Mouse (Mus musculus) E14TG2a.4 (cell line): Measurements from ENCODE around the gene 9330182L06Rik.
A peak's percentile ranks its signal among the peaks of the same experiment; 100 is the strongest.

Experiments used
- H3K27me3 ChIP-seq: 2 replicates; pipeline ENCODE4 v1.6.1; 2014; ENCODE audit warnings: low read length, control low read depth; ENCODE audit not compliant: insufficient read depth
- H3K36me3 ChIP-seq: 2 replicates; pipeline ENCODE4 v1.6.1; 2014; ENCODE audit warnings: low read length, control low read depth; ENCODE audit not compliant: insufficient read depth
- H3K4me1 ChIP-seq: replicated peaks from 2 replicates; pipeline ENCODE4 v1.6.1; 2014; ENCODE audit warnings: low read depth, low read length, control low read depth
- H3K4me3 ChIP-seq: replicated peaks from 2 replicates; pipeline ENCODE4 v1.5.1; 2014; ENCODE audit warnings: mild to moderate bottlenecking, low read length
- H3K9me3 ChIP-seq: 2 replicates; pipeline ENCODE4 v1.6.1; 2014; ENCODE audit warnings: low read length, control low read depth
- CTCF ChIP-seq: conservative IDR thresholded peaks from 2 replicates; pipeline ENCODE4 v1.5.1; 2014; ENCODE audit warnings: low read length
- NANOG ChIP-seq: IDR thresholded peaks from 2 replicates; pipeline ENCODE4 v1.6.1; 2014; ENCODE audit warnings: borderline replicate concordance, low read length, mixed read lengths
- POU5F1 ChIP-seq: IDR thresholded peaks from 2 replicates; pipeline ENCODE4 v1.6.1; 2014; ENCODE audit warnings: low read length, borderline replicate concordance

Gene 9330182L06Rik

GRCm38 (mm10) chr5:9389968-9390367, 124.0 kb downstream of the 9330182L06Rik start:
- no peak overlapping the region for H3K4me3 ChIP-seq
- H3K4me1 ChIP-seq: no peaks in the 10 kb centered on the region
- no peaks in the 10 kb centered on the region for H3K36me3 ChIP-seq
- H3K27me3 ChIP-seq: no peaks in the 10 kb centered on the region
- peaks cover 5% of the 10 kb centered on the region; the same call in 1 of the 2 replicates for H3K9me3 ChIP-seq
- TF ChIP-seq CTCF: no peak
- TF ChIP-seq NANOG: no peak
- no peak for TF ChIP-seq POU5F1

DNA sequence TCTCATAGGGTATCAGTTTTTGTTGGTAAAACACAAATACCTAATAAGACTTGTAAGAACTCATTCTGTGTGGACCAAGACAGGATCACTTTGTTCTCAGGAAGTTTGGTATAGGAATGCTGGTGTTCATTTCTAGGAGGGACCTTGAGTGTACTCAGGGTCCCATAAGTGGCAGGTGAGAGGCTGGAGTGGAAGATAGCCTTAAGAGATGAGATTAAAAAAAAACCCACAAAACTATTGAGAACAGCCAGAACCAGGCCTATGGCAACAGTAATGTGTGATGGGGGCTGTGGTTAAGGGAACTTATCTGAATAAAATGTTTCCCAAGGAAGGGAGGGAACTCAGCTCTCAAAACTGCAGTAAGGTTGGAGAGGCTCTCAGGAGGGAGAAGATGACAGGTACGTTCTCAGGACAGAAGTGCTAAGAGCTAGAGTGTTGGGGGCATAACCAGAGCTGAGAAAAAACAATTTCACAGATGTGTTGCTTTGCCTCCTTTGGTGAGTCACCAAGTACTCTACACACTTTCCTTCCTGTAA, 126.0 kb downstream of the 9330182L06Rik start:
- TF ChIP-seq CTCF (no peak), POU5F1 (no peak), NANOG (no peak)

DNA sequence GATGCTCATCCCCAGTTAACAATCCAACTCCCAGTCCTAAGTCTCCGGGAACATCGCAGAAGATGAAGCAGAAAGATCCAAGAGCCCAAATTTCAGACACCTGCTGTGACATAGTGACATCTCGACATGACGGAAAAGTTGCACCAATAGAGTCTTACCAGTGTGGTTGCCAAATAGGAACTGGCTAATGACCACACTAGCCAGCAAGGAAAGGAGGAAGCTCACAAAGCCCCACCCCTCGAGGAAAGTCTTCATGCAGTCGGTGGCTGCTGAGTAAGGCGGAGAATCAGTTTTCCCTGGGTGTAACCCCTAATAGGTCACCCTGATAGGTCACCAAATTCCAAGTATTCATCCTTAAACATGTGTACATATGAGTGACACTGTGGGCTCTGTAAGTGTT, 151.2 kb downstream of the 9330182L06Rik start:
- H3K4me3 ChIP-seq: no peak overlapping the region
- TF ChIP-seq POU5F1: no peak
- no peak for TF ChIP-seq CTCF
- TF ChIP-seq NANOG: no peak
- H3K9me3 ChIP-seq: no peaks in the 10 kb centered on the region
- no peaks in the 10 kb centered on the region for H3K27me3 ChIP-seq
- no peaks in the 10 kb centered on the region for H3K4me1 ChIP-seq
- H3K36me3 ChIP-seq: no peaks in the 10 kb centered on the region

More for the DNA sequence above, 126.0 kb downstream of the 9330182L06Rik start:
- Histone ChIP-seq H3K9me3 (peaks cover 5% of the 10 kb centered on the region; the same call in 1 of the 2 replicates), H3K4me3 (no peak overlapping the region), H3K36me3 (no peaks in the 10 kb centered on the region), H3K4me1 (no peaks in the 10 kb centered on the region), H3K27me3 (no peaks in the 10 kb centered on the region)

DNA sequence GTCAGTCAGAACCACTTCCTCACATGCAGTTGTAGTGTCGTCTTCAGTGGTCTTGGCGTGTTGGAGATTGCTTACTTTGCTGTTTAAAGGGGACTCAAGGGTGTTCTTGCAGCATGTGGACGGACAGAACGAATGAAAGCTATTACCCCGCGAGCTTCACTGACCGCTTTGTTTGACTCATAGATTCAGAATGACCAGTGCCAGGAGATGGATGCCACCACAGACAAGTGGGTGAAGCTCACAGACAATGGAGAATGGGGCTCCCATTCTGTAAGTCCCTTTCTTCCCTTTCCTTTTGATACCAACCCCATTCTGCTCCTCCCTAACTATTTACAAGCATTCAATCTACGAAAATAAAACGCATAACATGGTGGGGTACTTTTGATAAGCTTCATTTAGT, 151.9 kb downstream of the 9330182L06Rik start:
- Histone ChIP-seq H3K36me3 (no peaks in the 10 kb centered on the region), H3K4me1 (no peaks in the 10 kb centered on the region), H3K9me3 (no peaks in the 10 kb centered on the region), H3K4me3 (no peak overlapping the region), H3K27me3 (no peaks in the 10 kb centered on the region)
- TF ChIP-seq NANOG (no peak), POU5F1 (no peak)

DNA sequence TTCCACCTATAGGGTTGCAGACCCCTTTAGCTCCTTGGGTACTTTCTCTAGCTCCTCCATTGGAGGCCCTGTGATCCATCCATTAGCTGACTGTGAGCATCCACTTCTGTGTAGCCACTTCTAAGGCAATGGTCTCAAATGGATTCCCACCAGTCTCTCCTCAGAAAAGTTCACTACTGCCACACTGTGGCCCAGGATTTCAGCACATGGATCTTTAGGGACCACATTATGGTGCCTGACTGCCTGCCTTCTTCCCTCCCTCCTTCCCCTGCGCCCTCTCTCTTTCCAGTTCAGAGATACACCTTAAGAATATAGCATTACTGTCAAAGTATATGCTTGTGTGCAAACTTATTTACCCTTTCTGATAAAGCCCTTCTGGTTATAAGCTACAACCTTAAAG, 154.0 kb downstream of the 9330182L06Rik start:
- Histone ChIP-seq H3K36me3 (no peaks in the 10 kb centered on the region), H3K27me3 (no peaks in the 10 kb centered on the region), H3K4me1 (no peaks in the 10 kb centered on the region), H3K9me3 (no peaks in the 10 kb centered on the region), H3K4me3 (no peak overlapping the region)
- TF ChIP-seq CTCF (no peak; the same call in 1 of the 2 replicates), NANOG (no peak), POU5F1 (no peak)

- TF ChIP-seq NANOG (no peak), POU5F1 (no peak), CTCF (no peak)
- Histone ChIP-seq H3K4me1 (no peaks in the 10 kb centered on the region), H3K36me3 (no peaks in the 10 kb centered on the region), H3K4me3 (no peak overlapping the region), H3K9me3 (no peaks in the 10 kb centered on the region), H3K27me3 (no peaks in the 10 kb centered on the region)
Observed at GRCm38 (mm10) chr5:9424464-9424863, 158.5 kb downstream of the 9330182L06Rik start.

GRCm38 (mm10) chr5:9427165-9427564, 161.2 kb downstream of the 9330182L06Rik start:
- no peaks in the 10 kb centered on the region for H3K36me3 ChIP-seq
- H3K27me3 ChIP-seq: no peaks in the 10 kb centered on the region
- no peaks in the 10 kb centered on the region for H3K9me3 ChIP-seq
- H3K4me1 ChIP-seq: no peaks in the 10 kb centered on the region
- TF ChIP-seq CTCF: no peak
- TF ChIP-seq NANOG: no peak
- TF ChIP-seq POU5F1: no peak
- H3K4me3 ChIP-seq: no peak overlapping the region

DNA sequence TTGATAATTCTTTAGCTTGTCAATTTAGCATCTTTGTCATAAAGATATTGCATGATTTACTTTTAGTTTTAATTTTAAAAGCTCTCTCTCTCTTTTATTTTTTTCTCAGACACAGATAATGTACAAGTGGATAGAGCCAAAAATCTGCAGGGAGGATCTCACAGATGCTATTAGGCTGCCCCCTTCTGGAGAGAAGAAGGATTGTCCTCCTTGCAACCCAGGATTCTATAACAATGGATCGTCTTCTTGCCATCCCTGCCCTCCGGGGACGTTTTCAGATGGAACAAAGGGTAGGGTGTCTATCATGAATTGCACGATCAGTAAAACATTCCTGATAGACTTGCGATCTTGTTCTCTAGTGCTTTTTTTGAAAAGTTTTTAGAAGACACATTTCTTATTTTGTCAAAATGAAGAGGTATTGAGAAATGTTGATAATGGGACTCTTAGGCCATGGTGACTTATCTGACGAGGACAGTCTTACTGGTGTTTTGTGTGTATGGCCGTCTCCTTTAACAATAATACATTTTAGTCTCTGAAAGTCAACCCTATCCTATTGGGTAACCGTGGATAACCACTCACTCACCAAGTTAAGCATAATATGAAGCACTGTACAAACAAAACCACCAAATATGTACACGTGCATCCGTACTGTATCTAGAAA, 161.8 kb downstream of the 9330182L06Rik start:
- no peak overlapping the region for H3K4me3 ChIP-seq
- H3K4me1 ChIP-seq: no peaks in the 10 kb centered on the region
- TF ChIP-seq CTCF (peak; percentile 70), NANOG (no peak; the same call in 1 of the 2 replicates), POU5F1 (no peak)
- no peaks in the 10 kb centered on the region for H3K27me3 ChIP-seq
- no peaks in the 10 kb centered on the region for H3K9me3 ChIP-seq
- H3K36me3 ChIP-seq: no peaks in the 10 kb centered on the region
